Mouse (Mus musculus): ENCODE measurements around the gene Isg20l2.

GRCm38 (mm10) chr3:87899776-87900175 is 30.3 kb upstream of the Isg20l2 start:
- no peak for TF ChIP-seq CTCF (IDR thresholded peaks at IDR 0.05; ENCODE audit: control insufficient read depth, insufficient read depth, low read length)
- no peak for TF ChIP-seq POLR2A (IDR thresholded peaks at IDR 0.05; ENCODE audit: borderline replicate concordance, control insufficient read depth, low read depth, low read length)

Measured in bone marrow, adult 2 months (tissue).